Mouse (Mus musculus): ENCODE measurements at regions not wholly inside any gene's neighbourhood (a gene's known extent, or its start where the extent isn't known, plus 50 kb on each side); places are given as distances from the start of the nearest gene placed in this dataset.

DNA sequence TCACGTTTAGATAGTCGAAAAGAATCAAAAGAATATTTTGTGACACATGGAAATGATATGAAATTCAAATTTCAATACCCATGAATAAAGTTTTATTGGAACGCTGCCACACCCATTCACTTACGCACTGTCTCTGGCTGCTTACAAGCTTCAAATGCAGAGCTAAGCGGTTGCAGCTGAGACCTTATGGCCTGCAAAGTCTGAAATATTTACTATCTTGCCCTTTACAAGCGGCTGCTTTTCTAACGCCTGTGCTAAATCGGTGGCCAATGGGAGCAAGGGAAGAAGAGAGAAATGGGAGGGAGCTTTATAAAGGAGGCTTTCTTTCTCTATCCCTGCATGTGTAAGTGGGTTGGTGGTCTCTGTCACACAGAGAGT is 97.9 kb downstream of the Dkk1 start:
- Histone ChIP-seq H3K9ac (replicated peaks; ENCODE audit: low read length) (no peak overlapping the region), H3K27me3 (ENCODE audit: insufficient read depth, low read length) (no peaks in the 10 kb centered on the region), H3K36me3 (ENCODE audit: insufficient read depth, low read length) (no peaks in the 10 kb centered on the region), H3K4me1 (ENCODE audit: insufficient read depth, low read length) (no peaks in the 10 kb centered on the region), H3K9me3 (ENCODE audit: low read length) (no peaks in the 10 kb centered on the region), H3K4me2 (ENCODE audit: low read depth, low read length) (peak overlapping the region; percentile 27), H3K4me3 (ENCODE audit: low read length) (no peak overlapping the region), H3K27ac (no peak overlapping the region)
- no peak for TF ChIP-seq CTCF (IDR thresholded peaks at IDR 0.05; ENCODE audit: low read depth)
- ATAC-seq (peak; percentile 49; the same call in 1 of the 2 replicates), DNase-seq (ENCODE audit: low spot score) (peak; percentile 39)
- WGBS, result 57% methylated on average over 8 of the region's 8 CpGs

DNA sequence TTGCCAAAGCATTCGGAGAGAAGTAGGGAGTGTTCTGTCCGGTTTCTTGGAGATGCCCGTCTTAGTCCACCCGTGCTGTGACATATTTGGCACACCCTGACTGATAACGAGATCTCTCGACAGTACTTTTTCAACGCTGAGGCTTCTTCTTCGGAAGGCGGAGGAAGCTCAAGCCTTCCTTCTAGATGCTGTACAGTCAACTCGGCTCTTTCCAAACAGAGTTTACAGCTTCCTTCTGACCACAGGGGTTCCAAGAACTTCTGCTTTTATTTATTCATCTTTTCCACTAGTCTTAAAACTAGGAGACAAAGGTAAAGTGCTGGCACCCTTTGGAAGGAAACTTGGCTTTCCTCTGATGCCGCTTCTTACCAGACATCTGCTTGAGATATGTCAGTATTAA is 96.8 kb downstream of the Dkk1 start:
- Histone ChIP-seq H3K9ac (replicated peaks; ENCODE audit: low read length) (no peak overlapping the region), H3K4me2 (ENCODE audit: low read depth, low read length) (no peak overlapping the region), H3K4me3 (ENCODE audit: low read length) (no peak overlapping the region), H3K27ac (no peak overlapping the region), H3K9me3 (ENCODE audit: low read length) (no peaks in the 10 kb centered on the region), H3K4me1 (ENCODE audit: insufficient read depth, low read length) (no peaks in the 10 kb centered on the region), H3K36me3 (ENCODE audit: insufficient read depth, low read length) (no peaks in the 10 kb centered on the region), H3K27me3 (ENCODE audit: insufficient read depth, low read length) (no peaks in the 10 kb centered on the region)
- no peak for TF ChIP-seq CTCF (IDR thresholded peaks at IDR 0.05; ENCODE audit: low read depth)
- DNase-seq (ENCODE audit: low spot score) (no peak), ATAC-seq (no peak)
- whole genome bisulfite sequencing, result 89% methylated on average over 11 of the region's 11 CpGs

DNA sequence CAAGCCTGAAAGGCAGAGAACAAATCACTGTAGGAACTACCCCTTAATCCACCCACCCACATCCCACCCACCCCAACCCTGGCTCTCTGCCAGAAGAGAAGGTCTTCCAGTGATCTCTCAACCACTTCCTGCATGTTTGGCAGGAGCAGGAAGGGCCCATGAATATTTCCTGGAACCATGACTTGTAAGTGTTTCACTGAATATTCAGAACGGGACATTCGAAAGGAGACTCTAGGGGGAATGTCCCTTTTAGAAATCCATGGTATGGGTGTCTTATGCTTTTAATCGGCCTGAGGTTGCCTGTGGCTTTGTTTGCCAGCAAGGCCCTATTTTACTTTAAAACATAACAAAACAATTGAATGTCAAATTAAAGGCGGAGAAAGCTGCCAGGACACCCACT is 66.0 kb downstream of the Dkk1 start:
- no peak overlapping the region for H3K9ac ChIP-seq (replicated peaks; ENCODE audit: low read length)
- no peak for TF ChIP-seq CTCF (IDR thresholded peaks at IDR 0.05; ENCODE audit: low read depth)
- no peaks in the 10 kb centered on the region; the same call in 1 of the 2 replicates for H3K4me1 ChIP-seq (ENCODE audit: insufficient read depth, low read length)
- 29% methylated on average over 4 of the region's 4 CpGs for WGBS
- no peak overlapping the region for H3K4me3 ChIP-seq (ENCODE audit: low read length)
- ATAC-seq (no peak), DNase-seq (ENCODE audit: low spot score) (no peak)
- H3K27me3 ChIP-seq (ENCODE audit: insufficient read depth, low read length), result no peaks in the 10 kb centered on the region
- H3K27ac ChIP-seq, result no peak overlapping the region
- no peaks in the 10 kb centered on the region for H3K9me3 ChIP-seq (ENCODE audit: low read length)
- no peaks in the 10 kb centered on the region for H3K36me3 ChIP-seq (ENCODE audit: insufficient read depth, low read length)
- H3K4me2 ChIP-seq (ENCODE audit: low read depth, low read length), result peak overlapping the region; percentile 27; the same call in 1 of the 2 replicates

DNA sequence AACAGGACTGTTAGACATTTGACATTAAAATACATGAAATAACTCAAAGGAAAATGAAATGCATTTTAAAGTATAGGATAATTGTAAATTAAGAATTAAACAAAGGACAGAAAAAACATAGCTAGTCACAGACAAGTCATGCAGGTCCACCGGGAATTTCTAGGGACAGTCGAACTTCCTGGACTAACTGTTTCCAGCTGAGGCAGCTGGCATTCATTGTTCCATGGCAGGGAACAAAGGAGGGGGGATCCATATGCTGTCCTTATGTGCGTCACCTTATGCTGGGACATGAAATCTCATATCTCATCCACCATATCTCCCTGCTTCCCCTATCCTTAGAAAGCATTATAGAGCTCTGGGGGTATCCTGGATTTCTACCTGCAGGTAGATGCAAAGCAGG is 59.7 kb downstream of the Dkk1 start:
- ATAC-seq, result no peak
- WGBS, result 44% methylated on average over 3 of the region's 3 CpGs
- Histone ChIP-seq H3K4me2 (ENCODE audit: low read depth, low read length) (no peak overlapping the region), H3K4me1 (ENCODE audit: insufficient read depth, low read length) (no peaks in the 10 kb centered on the region), H3K4me3 (ENCODE audit: low read length) (no peak overlapping the region), H3K27ac (no peak overlapping the region), H3K36me3 (ENCODE audit: insufficient read depth, low read length) (no peaks in the 10 kb centered on the region), H3K27me3 (ENCODE audit: insufficient read depth, low read length) (no peaks in the 10 kb centered on the region), H3K9ac (replicated peaks; ENCODE audit: low read length) (no peak overlapping the region), H3K9me3 (ENCODE audit: low read length) (no peaks in the 10 kb centered on the region)
- DNase-seq (ENCODE audit: low spot score), result peak; percentile 17
- no peak for TF ChIP-seq CTCF (IDR thresholded peaks at IDR 0.05; ENCODE audit: low read depth)

- H3K36me3 ChIP-seq (ENCODE audit: insufficient read depth, low read length), result no peaks in the 10 kb centered on the region
- ATAC-seq (no peak), DNase-seq (ENCODE audit: low spot score) (no peak)
- no peaks in the 10 kb centered on the region for H3K4me1 ChIP-seq (ENCODE audit: insufficient read depth, low read length)
- no peak overlapping the region for H3K9ac ChIP-seq (replicated peaks; ENCODE audit: low read length)
- H3K9me3 ChIP-seq (ENCODE audit: low read length), result no peaks in the 10 kb centered on the region
- H3K4me2 ChIP-seq (ENCODE audit: low read depth, low read length), result no peak overlapping the region
- no peak for TF ChIP-seq CTCF (IDR thresholded peaks at IDR 0.05; ENCODE audit: low read depth)
- H3K27ac ChIP-seq, result no peak overlapping the region
- WGBS, result 63% methylated on average over 9 of the region's 9 CpGs
- H3K4me3 ChIP-seq (ENCODE audit: low read length), result no peak overlapping the region
- H3K27me3 ChIP-seq (ENCODE audit: insufficient read depth, low read length), result no peaks in the 10 kb centered on the region
Measured at GRCm38 (mm10) chr19:30490916-30491315, 58.5 kb downstream of the Dkk1 start.
